Mouse (Mus musculus) olfactory bulb, adult 2 months (tissue): ENCODE measurements around the gene Phlda3. TPM values are rescaled to one million over a fixed set of nuclear protein-coding genes. Genes with fewer than 3 reads are reported as not detected.

ENCODE experiments used
- H3K27ac ChIP-seq: fragments of 200-500 bp; 2 replicates; pipeline ENCODE4 v1.5.1; 2012; ENCODE audit warnings: low read depth, low read length; ENCODE audit not compliant: insufficient read depth
- H3K4me1 ChIP-seq: fragments of 200-500 bp; 2 replicates; pipeline ENCODE4 v1.6.1; 2012; ENCODE audit warnings: low read length; ENCODE audit not compliant: control insufficient read depth, insufficient read depth
- H3K4me3 ChIP-seq: fragments of 200-500 bp; 2 replicates; pipeline ENCODE4 v1.5.1; 2012; ENCODE audit warnings: mild to moderate bottlenecking, low read depth, low read length, moderate library complexity; ENCODE audit not compliant: insufficient read depth
- CTCF ChIP-seq: fragments of 200-500 bp; IDR thresholded peaks from 2 replicates; pipeline ENCODE4 v1.5.1; 2012; ENCODE audit warnings: low read depth, mild to moderate bottlenecking, low read length, moderate library complexity; ENCODE audit not compliant: insufficient read depth
- POLR2A ChIP-seq: fragments of 200-500 bp; IDR thresholded peaks from 2 replicates; pipeline ENCODE4 v1.6.1; 2012; ENCODE audit warnings: mild to moderate bottlenecking, low read depth, low read length, moderate library complexity; ENCODE audit not compliant: insufficient read depth
- WGBS: fragments of 180-500 bp; shearing (Covaris S2); methylation state at CpG from one replicate; pipeline ENCODE4 v1.1.7; 2018; 5-methylcytosine and 5-hydroxymethylcytosine counted together
- polyA plus RNA-seq: library from polyadenylated mRNA; stranded (reverse); fragments of >200 nt; gene quantifications from 2 replicates; pipeline ENCODE4 v1.2.4, GENCODE M21; 2012; ENCODE audit warnings: low replicate concordance; ENCODE audit not compliant: missing spikeins, insufficient read depth, insufficient read length

The Phlda3 gene
- polyA plus RNA-seq, 1 experiment, result not detected

DNA sequence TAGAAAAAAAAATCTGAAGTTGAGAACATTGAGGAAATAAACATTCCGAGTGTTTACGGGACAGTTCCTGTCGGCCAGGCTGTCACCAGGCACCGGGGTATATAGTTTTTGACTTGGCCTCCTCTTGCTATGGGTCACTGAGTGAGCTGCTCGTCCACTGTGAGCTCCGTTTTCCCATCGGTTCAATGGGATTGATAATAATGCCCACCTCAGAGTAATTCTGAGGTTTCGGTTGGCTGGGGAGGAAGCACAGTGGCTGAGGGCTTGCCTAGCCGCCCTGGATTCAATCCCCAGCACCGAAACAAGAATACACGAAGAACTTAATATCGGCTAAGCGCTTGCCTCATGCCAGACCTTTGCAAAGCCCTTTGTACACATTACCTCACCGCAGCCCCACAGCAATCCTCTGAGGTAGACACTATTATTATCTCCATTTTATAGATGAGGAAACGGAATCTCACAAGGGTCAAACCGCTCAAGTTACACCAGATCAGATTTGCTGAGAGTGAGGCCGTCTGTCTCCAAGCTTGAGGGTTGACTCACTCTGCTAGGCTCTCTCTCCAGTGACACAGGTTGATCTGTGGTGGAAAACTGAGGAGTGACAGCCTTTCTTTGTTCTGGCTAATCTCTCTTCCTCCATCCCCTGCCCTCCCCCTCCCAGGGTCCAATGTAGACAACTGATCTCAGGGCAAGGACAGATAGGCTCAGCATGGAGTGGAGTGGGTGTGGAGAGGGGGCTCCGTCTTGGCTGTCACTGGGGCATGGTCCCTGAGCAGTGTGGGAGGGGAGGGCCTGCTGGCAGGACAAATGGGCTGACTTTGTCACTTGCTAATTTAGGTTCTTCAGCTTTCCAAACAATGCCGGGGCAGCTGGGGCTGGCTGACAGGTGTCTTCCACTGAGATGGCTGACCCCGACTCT, 28.6 kb downstream of the Phlda3 start:
- TF ChIP-seq POLR2A (no peak), CTCF (no peak)
- Histone ChIP-seq H3K4me3 (no peak overlapping the region), H3K4me1 (peaks cover 16% of the 10 kb centered on the region), H3K27ac (no peak overlapping the region)
- WGBS, result 60% methylated on average over 20 of the region's 20 CpGs

GRCm38 (mm10) chr1:135798492-135798891, 32.6 kb downstream of the Phlda3 start:
- H3K27ac ChIP-seq, result no peak overlapping the region
- WGBS, result 94% methylated on average over 1 of the region's 1 CpGs
- TF ChIP-seq POLR2A (no peak), CTCF (no peak)

GRCm38 (mm10) chr1:135799109-135799627, 33.2 kb downstream of the Phlda3 start:
- H3K27ac ChIP-seq, result no peak overlapping the region
- WGBS, result 82% methylated on average over 8 of the region's 8 CpGs
- H3K4me3 ChIP-seq, result no peak overlapping the region
- TF ChIP-seq CTCF, result no peak
- no peak for TF ChIP-seq POLR2A
- peaks cover 16% of the 10 kb centered on the region for H3K4me1 ChIP-seq

More at GRCm38 (mm10) chr1:135798492-135798891, 32.6 kb downstream of the Phlda3 start:
- Histone ChIP-seq H3K4me1 (peaks cover 22% of the 10 kb centered on the region), H3K4me3 (no peak overlapping the region)

GRCm38 (mm10) chr1:135800192-135800950, 34.5 kb downstream of the Phlda3 start:
- Histone ChIP-seq H3K4me1 (peaks cover 9% of the 10 kb centered on the region; the same call in 1 of the 2 replicates), H3K4me3 (no peak overlapping the region), H3K27ac (no peak overlapping the region)
- WGBS, result 70% methylated on average over 8 of the region's 8 CpGs
- TF ChIP-seq POLR2A (no peak), CTCF (no peak)

DNA sequence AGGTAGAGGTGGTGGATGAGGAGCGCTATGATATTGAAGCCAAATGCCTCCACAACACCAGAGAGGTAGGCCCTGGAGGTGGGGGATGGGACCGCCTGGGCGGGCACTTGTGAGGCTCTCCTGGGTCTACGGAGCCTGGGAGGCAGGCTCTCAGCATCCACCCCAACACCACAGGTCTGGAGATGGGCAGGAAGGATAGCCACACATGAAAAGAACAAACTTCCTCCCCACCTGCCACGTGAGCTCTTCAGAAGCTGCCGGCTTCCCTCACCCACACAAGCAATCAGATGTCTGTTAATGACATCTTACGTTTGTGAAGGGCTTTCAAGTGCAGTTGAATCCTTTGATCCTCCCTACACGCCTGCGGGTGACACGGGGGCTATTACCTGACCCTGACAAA, 41.6 kb downstream of the Phlda3 start:
- 84% methylated on average over 10 of the region's 10 CpGs for WGBS
- no peak overlapping the region for H3K4me3 ChIP-seq
- no peak overlapping the region for H3K27ac ChIP-seq
- H3K4me1 ChIP-seq, result no peaks in the 10 kb centered on the region; the same call in 1 of the 2 replicates
- TF ChIP-seq POLR2A, result no peak
- no peak for TF ChIP-seq CTCF

- WGBS, result 96% methylated on average over 2 of the region's 2 CpGs
- Histone ChIP-seq H3K27ac (no peak overlapping the region), H3K4me3 (no peak overlapping the region), H3K4me1 (peaks cover 10% of the 10 kb centered on the region)
- TF ChIP-seq CTCF (no peak), POLR2A (no peak)
Observed at GRCm38 (mm10) chr1:135810180-135810579, 44.3 kb downstream of the Phlda3 start.

DNA sequence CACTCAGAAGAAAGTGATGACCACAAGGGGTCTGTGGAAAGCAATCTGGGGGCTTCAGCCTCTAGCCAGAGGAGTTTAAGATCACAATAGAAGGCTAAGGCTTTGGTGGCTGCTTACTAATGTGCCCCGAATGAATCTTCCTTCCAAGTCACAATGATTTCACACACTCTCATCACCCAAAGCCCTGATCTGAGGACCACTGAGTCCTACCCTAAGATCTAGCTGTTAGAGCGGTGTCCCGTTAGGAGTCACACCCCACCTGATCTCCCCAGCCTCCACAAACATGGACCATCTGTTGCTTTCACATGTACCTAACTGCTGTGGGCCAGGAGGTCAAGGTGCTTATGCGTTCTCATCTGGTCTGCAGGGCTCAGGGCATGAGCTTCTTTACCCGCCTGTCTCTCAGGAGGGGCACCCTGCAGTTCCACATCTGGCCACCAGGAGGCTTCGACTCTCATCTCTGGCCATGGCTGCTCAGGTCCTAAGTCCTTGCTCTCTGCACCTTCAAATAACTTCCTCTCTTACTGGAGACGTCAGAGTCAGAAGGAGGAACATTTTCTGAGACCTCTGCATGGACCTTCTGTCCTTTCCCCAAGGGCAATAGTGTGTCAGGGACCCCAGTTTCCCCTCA, 45.2 kb downstream of the Phlda3 start:
- Histone ChIP-seq H3K4me3 (no peak overlapping the region), H3K4me1 (peaks cover 10% of the 10 kb centered on the region), H3K27ac (no peak overlapping the region)
- 40% methylated on average over 7 of the region's 7 CpGs for WGBS
- peak; percentile 74 for TF ChIP-seq CTCF
- TF ChIP-seq POLR2A, result no peak

- TF ChIP-seq POLR2A (no peak), CTCF (no peak)
- no peak overlapping the region for H3K27ac ChIP-seq
- H3K4me1 ChIP-seq, result peaks cover 10% of the 10 kb centered on the region
- H3K4me3 ChIP-seq, result no peak overlapping the region
- 77% methylated on average over 3 of the region's 3 CpGs for WGBS
Observed at GRCm38 (mm10) chr1:135812205-135812604, 46.3 kb downstream of the Phlda3 start.
